Mouse (Mus musculus): ENCODE measurements around the gene Dclk2. TPM values are rescaled to one million over a fixed set of nuclear protein-coding genes. Genes with fewer than 3 reads are reported as not detected.

Gene Dclk2
- total RNA-seq (2021) = 1 to 10 TPM; 1.8 to 2.5 TPM
- long read RNA-seq, experiment 1, partial matches to known transcripts = 0 of 2 reads
- long read RNA-seq, experiment 1, other reads (novel, unspliced or antisense) = 2 of 2 reads
- long read RNA-seq, experiment 2, partial matches to known transcripts = 1 of 3 reads
- long read RNA-seq, experiment 2, other reads (novel, unspliced or antisense) = 1 of 3 reads

DNA sequence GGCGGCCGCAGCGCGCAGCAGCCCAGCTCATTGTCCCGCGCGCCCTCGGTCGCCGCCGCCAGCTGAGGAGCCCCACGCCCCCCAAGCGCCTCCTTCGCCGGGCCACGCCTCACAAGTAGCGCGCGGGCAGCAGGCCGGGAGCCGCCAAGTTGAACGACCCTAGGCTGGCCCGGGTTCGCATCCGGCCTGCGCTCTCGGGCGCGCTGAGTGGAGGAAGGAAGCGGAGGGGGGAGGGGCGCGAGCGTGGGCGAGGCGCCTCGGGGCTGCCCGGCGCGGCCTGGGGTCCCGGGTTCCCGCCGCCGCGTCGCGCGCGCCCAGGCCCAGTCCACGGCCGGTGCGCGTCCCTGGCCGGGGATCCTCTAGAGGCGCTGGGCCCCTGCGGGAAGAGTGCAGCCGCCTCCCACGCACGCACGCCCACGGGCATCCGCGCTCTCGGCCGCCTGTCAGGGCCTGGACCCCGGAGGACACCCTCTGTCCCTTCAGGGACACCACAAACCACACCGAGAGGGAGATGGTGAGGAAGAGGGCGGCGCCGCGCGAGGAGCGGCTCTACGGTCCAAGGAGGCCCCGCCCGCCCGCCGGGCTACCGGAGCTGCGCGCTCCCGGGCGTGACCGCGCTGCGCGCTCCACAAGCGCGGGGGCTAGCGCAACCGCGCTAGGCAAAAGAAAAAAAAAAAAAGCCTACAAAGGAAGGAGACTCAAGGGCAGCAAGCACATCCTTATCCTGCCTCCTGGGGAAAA lies at the start of gene Dclk2:
Dclk2 (minus strand) TSS at position 510 of the 741 bp plus-strand sequence.
- peak; percentile 70 for DNase-seq
- intact Hi-C loops (cut with DNase I; ENCODE audit: low total_unique reads) = no loop called here

DNA sequence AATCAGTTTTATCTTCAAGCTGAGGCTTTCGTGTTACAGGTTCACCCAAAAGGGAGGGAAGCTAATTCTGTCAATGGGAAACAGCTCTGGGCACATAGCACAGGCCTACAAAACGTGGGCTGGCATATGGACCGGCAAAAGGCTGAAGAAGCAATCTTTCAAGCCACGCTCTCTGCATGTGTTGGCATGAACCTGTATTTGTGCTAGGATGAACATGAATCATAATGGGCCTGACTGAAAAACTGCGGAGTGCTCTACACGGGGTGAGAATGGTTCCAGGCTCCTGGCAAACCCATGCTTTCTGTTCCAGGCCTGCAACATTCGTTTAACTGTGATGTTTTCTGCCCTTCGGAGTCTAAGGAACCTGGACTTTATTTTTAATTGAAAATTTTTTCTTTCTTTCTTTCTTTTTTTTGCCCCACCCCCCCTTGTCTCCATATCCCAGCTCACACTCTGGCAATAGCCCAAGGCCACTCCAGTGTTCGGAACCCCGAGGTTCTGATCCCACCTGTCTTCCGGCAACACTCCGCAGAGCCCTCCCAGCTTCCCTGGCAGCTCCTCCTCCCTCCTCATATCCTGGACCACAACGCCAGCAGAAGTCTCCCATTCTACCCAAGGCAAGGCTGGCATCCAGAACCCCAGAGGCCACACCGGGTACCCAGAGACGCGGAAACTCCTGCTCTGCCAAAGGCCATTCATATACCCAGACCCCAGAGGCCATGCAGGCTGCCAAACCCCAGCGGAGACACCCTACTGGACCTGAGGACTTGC lies 42.2 kb upstream of the Dclk2 start:
- no peak for DNase-seq

DNA sequence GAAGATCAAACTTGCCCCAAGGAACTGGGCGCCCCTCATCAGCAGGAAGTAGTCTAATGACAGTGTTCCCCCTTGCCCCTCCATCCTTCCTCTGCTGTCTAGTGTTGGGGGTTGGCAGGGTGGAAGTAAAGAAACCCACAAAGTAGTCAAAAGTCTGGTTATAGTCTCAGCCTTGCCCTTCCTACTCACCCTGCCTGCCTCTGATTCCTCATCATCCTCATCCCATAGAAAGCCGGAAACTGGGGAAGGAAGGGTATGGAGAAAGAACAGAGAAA lies 40.7 kb upstream of the Dclk2 start:
- DNase-seq = no peak
- intact Hi-C loops (cut with DNase I; ENCODE audit: low total_unique reads) = no loop called here

More for the DNA sequence above, 42.2 kb upstream of the Dclk2 start:
- intact Hi-C loops (cut with DNase I; ENCODE audit: low total_unique reads) = no loop called here

DNA sequence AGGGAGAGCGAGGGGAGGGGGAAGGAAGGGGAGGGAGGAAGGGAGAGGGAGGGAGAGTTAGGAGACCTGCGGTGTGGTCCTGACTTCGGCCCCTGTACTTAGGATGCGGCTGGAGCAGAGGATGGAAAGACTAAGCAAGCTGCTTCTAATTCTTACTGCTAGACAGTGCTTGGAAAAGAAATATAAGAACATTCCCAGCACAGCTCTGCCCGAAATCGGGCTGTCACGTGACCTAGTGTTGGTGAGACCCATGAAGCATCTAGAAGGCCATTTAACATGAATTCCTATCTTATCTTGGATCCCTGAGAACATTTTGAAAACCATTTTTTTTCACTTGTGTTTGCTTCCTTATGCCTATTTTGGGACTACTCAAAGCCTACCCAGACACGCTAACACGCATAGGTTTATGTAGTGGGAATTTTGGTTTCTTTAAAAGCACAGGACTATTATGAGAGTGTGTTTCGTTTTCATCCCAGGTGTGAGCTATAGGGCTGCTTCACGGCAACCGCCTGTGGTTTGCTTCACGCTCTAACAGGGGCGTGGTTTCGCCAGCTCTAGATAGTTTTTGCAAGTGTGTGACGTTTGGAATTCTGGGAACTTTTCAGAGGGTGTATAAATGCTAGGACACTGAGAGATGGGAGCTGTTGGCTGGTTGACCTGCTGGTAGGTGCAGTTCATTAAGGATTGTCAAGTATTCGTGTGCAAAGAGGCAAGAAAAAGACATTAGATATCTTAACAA lies 40.2 kb upstream of the Dclk2 start:
- intact Hi-C loops (cut with DNase I; ENCODE audit: low total_unique reads) = no loop called here
- no peak for DNase-seq

DNA sequence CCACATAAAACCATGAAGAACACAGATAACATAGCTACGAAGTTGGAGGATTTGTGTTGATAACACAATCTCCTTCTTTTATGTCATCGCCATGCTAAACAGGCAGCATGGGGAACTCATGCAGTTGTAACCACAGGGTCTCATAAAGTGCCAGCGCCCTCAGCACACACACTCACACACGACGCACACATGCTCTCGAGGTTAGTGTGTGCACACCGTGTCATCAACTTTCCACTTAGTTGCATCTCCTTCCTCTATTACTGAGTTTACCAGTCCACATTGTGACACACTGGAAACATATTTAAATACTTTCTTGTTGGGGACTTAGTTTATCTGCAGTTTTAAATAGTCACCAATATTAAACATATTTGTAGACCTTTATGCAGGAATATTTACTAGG lies 38.4 kb upstream of the Dclk2 start:
- intact Hi-C loops (cut with DNase I; ENCODE audit: low total_unique reads) = no loop called here
- DNase-seq = no peak

DNA sequence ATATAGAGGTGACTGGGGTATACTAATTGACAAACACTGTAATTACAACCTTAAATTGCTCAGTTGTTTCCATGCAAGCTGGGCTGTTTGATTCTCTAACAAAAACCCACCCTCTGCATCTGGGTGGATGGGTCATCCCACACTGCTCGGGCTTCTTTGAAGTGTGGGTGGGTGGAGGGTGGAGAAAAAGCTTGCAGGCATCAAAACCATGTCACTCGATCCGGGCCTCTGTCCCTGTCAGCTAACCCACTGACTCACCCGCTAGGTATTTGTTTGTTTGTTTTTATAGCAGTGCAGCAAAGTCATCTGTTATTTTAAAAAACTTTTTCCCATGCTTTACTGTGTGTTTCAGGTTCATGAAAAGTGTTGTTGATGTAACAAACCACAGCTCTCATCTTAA lies 34.7 kb upstream of the Dclk2 start:
- no peak for DNase-seq
- intact Hi-C loops (cut with DNase I; ENCODE audit: low total_unique reads) = no loop called here

DNA sequence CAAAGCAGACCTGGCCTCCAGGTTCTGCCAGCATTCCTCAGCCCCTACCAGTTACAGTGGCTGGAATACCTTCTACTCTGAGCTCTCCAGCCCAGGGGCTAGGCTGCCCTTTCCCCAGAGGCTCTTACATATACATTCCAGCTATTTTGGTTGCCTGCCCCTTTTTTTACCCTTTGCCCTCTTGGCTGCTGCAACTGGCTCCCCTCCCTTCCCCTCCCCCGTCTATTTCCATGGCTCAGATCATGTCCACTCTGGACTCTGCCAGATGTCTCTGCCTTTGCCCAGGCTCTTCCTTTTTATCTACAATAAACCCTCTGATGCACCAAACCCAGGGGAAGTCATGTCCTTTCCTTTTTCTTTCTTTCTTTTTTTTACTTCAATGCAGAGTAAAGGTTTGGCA lies 33.9 kb upstream of the Dclk2 start:
- intact Hi-C loops (cut with DNase I; ENCODE audit: low total_unique reads) = no loop called here
- DNase-seq = no peak

DNA sequence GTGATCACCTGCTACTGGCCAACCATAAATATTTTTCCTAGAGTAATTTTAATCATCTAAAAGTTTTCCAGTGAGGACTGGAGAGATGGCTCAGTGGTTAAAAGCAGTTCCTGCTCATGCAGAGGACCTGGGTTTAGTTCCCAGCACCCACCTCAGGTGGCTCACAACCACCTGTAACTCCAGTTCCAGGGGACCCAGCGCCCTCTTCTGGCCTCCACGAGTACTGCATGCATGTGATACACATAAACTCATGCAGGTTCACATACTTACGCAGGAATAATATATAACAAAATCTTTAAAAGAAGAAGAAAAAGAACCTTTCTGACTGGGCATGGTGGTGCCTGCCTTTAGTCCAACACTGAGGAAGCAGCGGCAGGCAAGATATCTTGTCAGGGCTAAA lies 33.2 kb upstream of the Dclk2 start:
- DNase-seq = no peak
- intact Hi-C loops (cut with DNase I; ENCODE audit: low total_unique reads) = no loop called here

DNA sequence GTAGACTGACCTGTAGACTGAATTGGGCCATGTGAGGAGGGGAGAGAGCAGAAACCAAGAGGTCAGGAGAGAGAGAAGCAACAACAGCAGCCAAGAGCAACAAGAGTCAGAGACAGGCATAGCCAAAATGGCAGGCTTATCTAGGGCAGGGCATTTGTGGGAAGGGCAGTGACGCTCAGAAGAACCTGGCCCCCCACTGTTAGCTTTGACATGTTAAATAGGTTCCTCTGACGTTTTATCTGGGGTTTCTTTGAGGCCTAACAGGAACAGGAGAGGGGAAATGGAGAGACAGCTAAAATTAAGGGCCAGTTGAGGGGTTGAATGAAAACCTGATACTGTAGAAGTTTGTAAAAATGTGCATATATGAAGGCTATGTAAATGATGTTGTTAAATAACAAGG lies 30.0 kb upstream of the Dclk2 start:
- intact Hi-C loops (cut with DNase I; ENCODE audit: low total_unique reads) = no loop called here
- no peak for DNase-seq

DNA sequence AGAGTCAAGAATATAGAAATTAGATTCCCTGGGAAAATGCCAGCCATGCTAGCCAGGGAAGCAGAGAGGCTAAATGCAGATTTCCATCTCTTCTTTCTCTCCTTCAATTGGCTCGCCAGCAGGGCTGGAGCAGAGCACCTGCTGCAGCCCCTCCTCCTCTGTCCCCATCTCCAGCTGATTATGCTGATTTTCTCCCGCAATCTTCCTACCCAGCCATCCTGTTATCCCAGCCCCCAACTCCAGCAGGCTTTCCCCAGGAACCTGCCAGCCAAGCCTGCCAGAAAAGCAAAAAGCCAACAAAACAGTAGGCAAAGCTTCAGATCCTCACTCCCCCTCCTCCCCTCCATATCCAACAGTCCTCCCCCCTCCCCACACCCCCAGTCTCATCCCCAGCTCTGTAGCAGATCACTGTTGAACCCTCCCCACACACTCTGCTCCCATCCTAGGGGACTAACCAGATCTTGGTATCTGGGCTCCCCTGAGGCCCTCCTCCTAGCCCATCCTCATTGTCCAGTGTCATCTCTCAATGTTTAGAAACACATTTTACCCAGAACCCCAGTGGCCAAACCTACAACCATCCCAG lies 15.7 kb upstream of the Dclk2 start:
- intact Hi-C loops (cut with DNase I; ENCODE audit: low total_unique reads) = no loop called here
- no peak for DNase-seq

DNA sequence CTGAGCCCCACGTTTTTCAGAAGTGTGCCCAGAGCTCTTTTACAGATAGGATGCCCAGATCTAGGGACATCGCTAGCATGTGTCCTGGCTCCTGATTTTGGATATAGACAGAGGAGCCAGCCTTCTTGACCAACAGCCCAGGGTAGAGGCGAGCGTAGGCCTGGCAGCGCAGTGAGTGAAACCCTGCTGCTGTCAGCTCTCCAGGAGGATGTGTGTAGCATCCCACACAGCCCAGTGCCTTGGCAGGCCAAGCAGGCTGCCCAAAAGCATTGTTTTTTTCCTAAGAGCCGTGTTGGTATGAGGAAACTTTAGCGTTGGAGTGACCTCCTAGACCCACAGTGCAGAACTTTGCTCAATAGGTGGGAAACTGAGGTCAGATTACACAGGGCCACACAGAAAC lies 12.8 kb upstream of the Dclk2 start:
- intact Hi-C loops (cut with DNase I; ENCODE audit: low total_unique reads) = no loop called here
- no peak for DNase-seq

DNA sequence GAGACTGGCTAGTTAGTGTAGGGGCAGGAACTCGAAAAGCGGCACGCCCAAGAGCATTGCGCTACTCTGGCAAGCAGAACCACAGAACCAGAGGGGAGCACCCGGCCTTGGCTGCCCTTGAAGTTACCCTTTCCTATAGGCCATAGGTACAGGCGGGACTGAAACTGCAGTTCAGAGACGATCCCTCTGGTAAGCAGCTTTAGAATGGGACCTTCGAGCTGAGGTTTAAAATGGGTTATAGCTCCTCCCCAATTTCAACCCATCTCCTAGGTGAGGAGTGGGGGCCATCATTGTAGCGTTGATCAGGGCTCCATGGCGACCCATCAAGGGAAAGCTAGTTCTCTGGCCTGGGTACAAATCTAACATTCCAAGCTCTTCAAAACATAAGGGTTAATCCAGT lies 3.0 kb upstream of the Dclk2 start:
- intact Hi-C loops (cut with DNase I; ENCODE audit: low total_unique reads) = no loop called here
- DNase-seq = no peak

DNA sequence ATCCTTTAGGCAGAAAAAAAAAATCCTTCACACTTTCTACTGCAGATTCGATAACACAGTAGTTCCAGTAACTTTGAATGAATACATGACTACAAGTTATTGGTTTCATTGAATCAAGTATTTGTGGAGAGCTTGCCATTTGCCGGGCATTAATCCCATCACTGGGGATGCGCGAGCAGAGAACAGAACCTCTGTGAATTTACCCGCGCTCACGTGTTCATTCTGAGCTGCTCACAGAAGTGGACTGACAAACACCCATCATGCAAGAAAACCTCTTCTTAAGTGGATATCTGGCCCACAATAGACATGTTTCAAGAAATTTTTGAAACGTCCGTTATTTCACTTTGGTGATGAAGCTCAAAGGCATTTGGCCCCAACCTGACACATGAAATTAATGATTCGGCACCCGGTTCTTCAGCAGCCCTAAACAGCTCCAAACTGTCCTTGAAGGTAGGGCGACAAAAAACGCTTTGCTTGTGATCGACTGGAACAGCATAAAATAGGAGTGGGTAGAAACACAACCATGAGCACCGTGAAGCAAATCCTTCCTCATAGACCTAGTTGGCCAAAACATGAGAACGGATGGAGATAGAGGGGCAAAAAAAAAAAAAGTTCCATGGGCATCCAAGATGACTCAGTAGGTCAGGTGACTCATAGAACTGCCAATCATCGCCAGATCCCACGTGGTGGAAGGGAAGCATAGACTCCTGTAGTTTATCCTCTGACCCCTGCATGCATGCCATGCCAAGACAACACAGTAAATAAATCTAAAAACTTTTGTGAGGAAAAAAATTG lies 726 bp upstream of the Dclk2 start:
- no peak for DNase-seq
- intact Hi-C loops (cut with DNase I; ENCODE audit: low total_unique reads) = no loop called here

DNA sequence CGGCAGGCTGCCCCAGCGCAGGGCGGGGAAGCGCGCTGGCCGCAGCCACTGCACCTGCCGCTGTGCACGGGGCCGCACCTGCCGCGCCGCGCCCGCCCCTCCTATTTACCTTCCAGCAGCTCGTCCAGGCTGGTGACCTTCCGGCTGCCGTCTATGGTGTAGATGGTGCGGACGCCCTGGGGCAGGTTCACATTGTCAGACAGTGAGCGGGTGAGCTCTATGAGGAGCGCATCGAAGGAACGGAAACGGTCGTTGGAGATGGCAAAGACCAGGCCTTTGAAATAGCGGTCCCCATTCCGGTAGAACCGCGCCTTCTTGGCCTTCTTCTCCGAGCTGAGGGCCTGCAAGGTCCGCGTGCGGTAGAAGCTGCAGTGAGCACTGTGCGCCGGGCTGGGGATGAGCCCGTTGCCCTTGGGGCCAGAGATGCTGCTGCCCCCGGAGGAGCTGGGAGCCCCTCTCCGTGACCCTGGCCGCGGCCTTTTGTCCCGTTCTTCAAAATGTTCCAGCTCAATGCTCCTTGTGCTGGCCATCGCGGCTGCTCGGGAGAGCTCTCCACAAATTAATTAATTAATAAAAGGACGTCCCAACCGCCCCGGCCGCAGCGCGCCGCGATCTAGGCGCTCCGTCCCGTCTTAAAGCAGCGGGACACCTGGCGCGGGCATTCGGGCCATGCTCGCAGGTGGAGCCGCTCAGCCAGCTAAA lies 860 bp downstream of the Dclk2 start:
- intact Hi-C loops (cut with DNase I; ENCODE audit: low total_unique reads) = no loop called here
- no peak for DNase-seq

DNA sequence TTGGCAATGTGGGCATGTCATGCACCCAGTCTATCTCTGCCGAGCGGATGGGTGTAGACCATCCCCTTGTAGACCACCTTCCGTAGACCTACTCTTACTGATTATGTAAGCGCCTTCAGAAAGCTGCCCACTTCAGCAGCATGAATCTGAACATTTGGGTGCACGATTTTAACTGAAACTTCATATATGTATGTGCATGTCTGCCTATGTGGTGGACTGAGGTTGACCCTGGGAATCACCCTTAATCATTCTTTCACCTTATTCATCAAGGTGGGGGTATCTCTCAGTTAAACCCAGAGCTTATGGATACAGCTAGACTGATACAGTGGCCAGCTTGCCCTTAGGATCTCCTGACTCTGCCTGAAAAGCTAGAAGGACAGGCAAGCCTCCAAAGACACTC lies 3.6 kb downstream of the Dclk2 start:
- DNase-seq = no peak
- intact Hi-C loops (cut with DNase I; ENCODE audit: low total_unique reads) = no loop called here

DNA sequence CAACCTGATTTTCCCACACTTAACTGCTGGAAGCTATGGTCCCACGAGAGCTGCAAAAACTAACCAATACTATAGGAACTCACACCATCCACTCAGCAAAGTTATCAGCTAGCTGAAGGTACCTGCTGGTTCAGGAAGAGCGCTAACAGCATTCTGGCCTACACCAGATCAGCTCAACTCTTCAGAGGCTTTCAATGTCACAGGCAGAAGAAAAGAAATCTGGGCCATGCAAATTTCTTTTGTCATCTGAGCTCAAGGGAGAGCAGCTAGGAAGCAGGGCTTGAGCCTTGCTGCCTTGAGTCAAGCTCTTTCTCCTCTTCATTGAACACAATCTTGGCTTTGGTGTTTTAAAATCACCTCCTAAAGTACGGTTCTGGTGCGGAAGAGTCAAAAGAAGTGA lies 4.0 kb downstream of the Dclk2 start:
- intact Hi-C loops (cut with DNase I; ENCODE audit: low total_unique reads) = no loop called here
- DNase-seq = no peak

DNA sequence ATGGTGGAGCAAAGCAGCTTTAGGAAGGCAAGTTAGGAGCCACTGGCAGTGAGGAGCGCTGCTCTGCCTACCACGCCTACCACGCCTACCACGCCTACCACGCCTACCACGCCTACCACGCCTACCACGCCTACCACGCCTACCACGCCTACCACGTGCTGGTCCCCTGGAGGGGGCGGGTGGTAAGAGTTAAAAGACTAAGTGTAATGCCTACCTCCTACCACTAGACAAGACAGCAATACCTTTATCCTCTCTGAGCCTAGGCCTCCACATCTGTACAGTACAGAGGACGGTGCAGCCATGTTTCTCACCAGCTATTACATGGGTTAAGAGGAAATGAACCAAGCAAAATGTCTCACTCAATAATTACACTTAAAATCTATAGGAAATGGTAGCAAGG lies 5.4 kb downstream of the Dclk2 start:
- intact Hi-C loops (cut with DNase I; ENCODE audit: low total_unique reads) = no loop called here
- DNase-seq = no peak

DNA sequence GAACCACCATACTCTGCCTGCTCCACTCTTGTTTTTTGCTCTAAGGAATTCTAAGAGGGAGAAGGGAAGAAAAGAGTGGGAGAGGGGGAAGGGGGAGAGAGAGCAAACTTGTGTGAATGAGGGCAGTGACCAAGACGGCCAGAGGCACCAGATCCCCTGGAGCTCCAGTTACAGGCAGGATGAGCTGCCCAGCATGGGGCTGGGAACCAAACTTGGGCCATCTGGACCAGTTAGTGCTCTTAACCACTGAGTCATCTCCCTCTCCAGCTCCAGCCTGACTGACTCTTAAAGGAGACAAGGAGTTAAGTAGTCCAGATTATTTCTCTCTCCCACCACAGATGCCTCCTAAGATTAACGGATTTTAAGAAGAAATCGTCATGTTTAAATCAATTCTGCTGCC lies 6.3 kb downstream of the Dclk2 start:
- intact Hi-C loops (cut with DNase I; ENCODE audit: low total_unique reads) = no loop called here
- DNase-seq = no peak

DNA sequence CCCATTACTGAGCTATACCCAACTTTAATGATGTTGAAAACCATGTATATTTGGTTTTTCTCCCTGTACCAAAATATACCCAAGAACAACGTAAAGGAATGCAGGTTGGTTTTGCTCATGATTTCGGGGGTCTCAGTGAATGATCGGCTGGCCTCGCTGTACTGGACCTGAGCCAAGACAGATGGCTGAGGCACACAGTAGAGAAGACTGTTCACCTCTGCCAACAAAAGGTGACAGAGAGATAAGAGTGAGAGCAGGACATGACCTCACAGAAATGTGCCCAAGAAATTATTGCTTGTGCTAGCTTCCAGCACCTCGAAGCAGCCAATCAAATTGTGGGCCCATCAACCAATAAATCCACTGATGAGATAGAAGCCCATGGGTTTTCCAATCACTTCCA lies 22.3 kb downstream of the Dclk2 start:
- intact Hi-C loops (cut with DNase I; ENCODE audit: low total_unique reads) = no loop called here
- no peak for DNase-seq
